Mouse (Mus musculus): ENCODE measurements at regions not wholly inside any gene's neighbourhood (a gene's known extent, or its start where the extent isn't known, plus 50 kb on each side); places are given as distances from the start of the nearest gene placed in this dataset.

GRCm38 (mm10) chr9:112826592-112826991 lies 590.9 kb upstream of the Arpp21 start:
- no peaks in the 10 kb centered on the region for H3K36me3 ChIP-seq (ENCODE audit: control insufficient read depth, insufficient read depth, low read length)
- no peak overlapping the region for H3K27ac ChIP-seq (ENCODE audit: low read length)
- H3K9me3 ChIP-seq (ENCODE audit: control insufficient read depth, low read depth, low read length): no peaks in the 10 kb centered on the region
- no peak for ATAC-seq (ENCODE audit: insufficient number of reproducible peaks, insufficient read depth, low FRiP score, low read depth)
- 26% methylated on average over 5 of the region's 5 CpGs for WGBS
- no peaks in the 10 kb centered on the region for H3K4me1 ChIP-seq (ENCODE audit: control insufficient read depth, insufficient read depth, low read length)
- H3K9ac ChIP-seq (replicated peaks; ENCODE audit: low read depth, low read length): no peak overlapping the region
- no peaks in the 10 kb centered on the region for H3K27me3 ChIP-seq (ENCODE audit: control insufficient read depth, insufficient read depth, low read length)
- no peak overlapping the region for H3K4me2 ChIP-seq (replicated peaks; ENCODE audit: low read depth, low read length)
- no peak overlapping the region for H3K4me3 ChIP-seq (ENCODE audit: low read depth, low read length)

DNA sequence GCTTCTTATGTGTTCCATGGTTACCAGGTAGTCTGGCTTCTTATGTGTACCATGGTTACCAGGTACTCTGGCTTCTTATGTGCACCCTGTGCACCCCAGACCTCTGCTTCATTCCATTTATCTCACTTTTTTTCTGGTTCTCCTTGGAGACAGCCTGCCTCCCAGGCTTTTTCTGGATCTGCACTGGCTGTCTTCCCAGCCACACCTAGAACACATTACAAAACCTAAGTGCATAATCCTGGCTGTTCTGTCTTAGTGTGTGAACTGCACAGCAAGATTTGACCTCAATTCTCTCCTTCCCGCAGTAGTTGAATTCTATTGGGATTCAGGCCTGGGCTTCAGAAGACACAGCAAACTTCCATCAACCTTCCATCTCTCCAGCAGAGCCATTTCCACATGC lies 586.2 kb upstream of the Arpp21 start:
- no peaks in the 10 kb centered on the region for H3K36me3 ChIP-seq (ENCODE audit: control insufficient read depth, insufficient read depth, low read length)
- H3K4me2 ChIP-seq (replicated peaks; ENCODE audit: low read depth, low read length): no peak overlapping the region
- H3K9me3 ChIP-seq (ENCODE audit: control insufficient read depth, low read depth, low read length): no peaks in the 10 kb centered on the region
- ATAC-seq (ENCODE audit: insufficient number of reproducible peaks, insufficient read depth, low FRiP score, low read depth): no peak
- no peaks in the 10 kb centered on the region for H3K4me1 ChIP-seq (ENCODE audit: control insufficient read depth, insufficient read depth, low read length)
- H3K9ac ChIP-seq (replicated peaks; ENCODE audit: low read depth, low read length): no peak overlapping the region
- H3K27me3 ChIP-seq (ENCODE audit: control insufficient read depth, insufficient read depth, low read length): no peaks in the 10 kb centered on the region
- H3K27ac ChIP-seq (ENCODE audit: low read length): no peak overlapping the region
- no peak overlapping the region for H3K4me3 ChIP-seq (ENCODE audit: low read depth, low read length)
- WGBS: 84% methylated on average over 1 of the region's 1 CpGs

- Histone ChIP-seq H3K4me3 (ENCODE audit: low read depth, low read length) (no peak overlapping the region), H3K4me2 (replicated peaks; ENCODE audit: low read depth, low read length) (no peak overlapping the region), H3K9me3 (ENCODE audit: control insufficient read depth, low read depth, low read length) (no peaks in the 10 kb centered on the region), H3K9ac (replicated peaks; ENCODE audit: low read depth, low read length) (no peak overlapping the region), H3K27ac (ENCODE audit: low read length) (no peak overlapping the region), H3K4me1 (ENCODE audit: control insufficient read depth, insufficient read depth, low read length) (no peaks in the 10 kb centered on the region), H3K36me3 (ENCODE audit: control insufficient read depth, insufficient read depth, low read length) (no peaks in the 10 kb centered on the region), H3K27me3 (ENCODE audit: control insufficient read depth, insufficient read depth, low read length) (no peaks in the 10 kb centered on the region)
- WGBS: 32% methylated on average over 1 of the region's 1 CpGs
- no peak for ATAC-seq (ENCODE audit: insufficient number of reproducible peaks, insufficient read depth, low FRiP score, low read depth)
Observed at GRCm38 (mm10) chr9:112811946-112812345, 576.2 kb upstream of the Arpp21 start.

- 82% methylated on average over 2 of the region's 2 CpGs for WGBS
- ATAC-seq (ENCODE audit: insufficient number of reproducible peaks, insufficient read depth, low FRiP score, low read depth): no peak
Observed at GRCm38 (mm10) chr9:112799583-112800220, 564.0 kb upstream of the Arpp21 start.

GRCm38 (mm10) chr9:112793537-112793936 lies 557.8 kb upstream of the Arpp21 start:
- Histone ChIP-seq H3K4me3 (ENCODE audit: low read depth, low read length) (no peak overlapping the region), H3K4me2 (replicated peaks; ENCODE audit: low read depth, low read length) (no peak overlapping the region), H3K27me3 (ENCODE audit: control insufficient read depth, insufficient read depth, low read length) (no peaks in the 10 kb centered on the region), H3K4me1 (ENCODE audit: control insufficient read depth, insufficient read depth, low read length) (no peaks in the 10 kb centered on the region), H3K9me3 (ENCODE audit: control insufficient read depth, low read depth, low read length) (no peaks in the 10 kb centered on the region), H3K27ac (ENCODE audit: low read length) (no peak overlapping the region), H3K9ac (replicated peaks; ENCODE audit: low read depth, low read length) (no peak overlapping the region), H3K36me3 (ENCODE audit: control insufficient read depth, insufficient read depth, low read length) (no peaks in the 10 kb centered on the region)
- WGBS: 64% methylated on average over 2 of the region's 2 CpGs
- no peak for ATAC-seq (ENCODE audit: insufficient number of reproducible peaks, insufficient read depth, low FRiP score, low read depth)

More at GRCm38 (mm10) chr9:112799583-112800220, 564.0 kb upstream of the Arpp21 start:
- no peaks in the 10 kb centered on the region for H3K27me3 ChIP-seq (ENCODE audit: control insufficient read depth, insufficient read depth, low read length)
- H3K4me1 ChIP-seq (ENCODE audit: control insufficient read depth, insufficient read depth, low read length): no peaks in the 10 kb centered on the region
- no peak overlapping the region for H3K27ac ChIP-seq (ENCODE audit: low read length)
- no peak overlapping the region for H3K4me2 ChIP-seq (replicated peaks; ENCODE audit: low read depth, low read length)
- no peak overlapping the region for H3K4me3 ChIP-seq (ENCODE audit: low read depth, low read length)
- no peaks in the 10 kb centered on the region for H3K36me3 ChIP-seq (ENCODE audit: control insufficient read depth, insufficient read depth, low read length)
- H3K9ac ChIP-seq (replicated peaks; ENCODE audit: low read depth, low read length): no peak overlapping the region
- no peaks in the 10 kb centered on the region for H3K9me3 ChIP-seq (ENCODE audit: control insufficient read depth, low read depth, low read length)

GRCm38 (mm10) chr9:112771981-112772380 lies 536.2 kb upstream of the Arpp21 start:
- no peak overlapping the region for H3K4me3 ChIP-seq (ENCODE audit: low read depth, low read length)
- H3K4me2 ChIP-seq (replicated peaks; ENCODE audit: low read depth, low read length): no peak overlapping the region
- H3K36me3 ChIP-seq (ENCODE audit: control insufficient read depth, insufficient read depth, low read length): no peaks in the 10 kb centered on the region
- WGBS: 79% methylated on average over 3 of the region's 3 CpGs
- no peak for ATAC-seq (ENCODE audit: insufficient number of reproducible peaks, insufficient read depth, low FRiP score, low read depth)
- no peaks in the 10 kb centered on the region for H3K4me1 ChIP-seq (ENCODE audit: control insufficient read depth, insufficient read depth, low read length)
- no peaks in the 10 kb centered on the region for H3K9me3 ChIP-seq (ENCODE audit: control insufficient read depth, low read depth, low read length)
- H3K9ac ChIP-seq (replicated peaks; ENCODE audit: low read depth, low read length): no peak overlapping the region
- H3K27ac ChIP-seq (ENCODE audit: low read length): no peak overlapping the region
- no peaks in the 10 kb centered on the region for H3K27me3 ChIP-seq (ENCODE audit: control insufficient read depth, insufficient read depth, low read length)

DNA sequence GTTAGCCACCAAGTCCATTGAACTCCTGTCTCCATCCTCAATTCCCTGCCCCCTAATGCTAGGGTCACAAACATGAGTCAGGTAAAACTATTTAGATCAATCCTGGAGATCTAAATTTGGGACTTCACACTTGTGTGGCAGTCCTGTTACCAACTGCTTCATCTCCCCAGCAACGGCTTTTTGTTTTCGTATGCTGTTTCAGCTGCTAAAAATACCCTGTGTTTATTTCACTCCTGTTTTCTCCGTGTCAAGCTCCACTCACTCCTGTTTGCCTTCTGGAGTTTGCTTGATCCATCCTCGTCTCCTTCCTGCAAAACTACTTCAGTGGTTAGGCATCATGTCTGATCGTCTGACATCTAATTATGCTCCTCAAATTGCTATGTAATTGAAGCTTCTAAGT lies 508.9 kb upstream of the Arpp21 start:
- H3K27ac ChIP-seq (ENCODE audit: low read length): no peak overlapping the region
- H3K9me3 ChIP-seq (ENCODE audit: control insufficient read depth, low read depth, low read length): no peaks in the 10 kb centered on the region
- H3K4me2 ChIP-seq (replicated peaks; ENCODE audit: low read depth, low read length): no peak overlapping the region
- H3K36me3 ChIP-seq (ENCODE audit: control insufficient read depth, insufficient read depth, low read length): no peaks in the 10 kb centered on the region
- no peak overlapping the region for H3K4me3 ChIP-seq (ENCODE audit: low read depth, low read length)
- 61% methylated on average over 5 of the region's 5 CpGs for WGBS
- no peaks in the 10 kb centered on the region for H3K27me3 ChIP-seq (ENCODE audit: control insufficient read depth, insufficient read depth, low read length)
- no peaks in the 10 kb centered on the region for H3K4me1 ChIP-seq (ENCODE audit: control insufficient read depth, insufficient read depth, low read length)
- no peak overlapping the region for H3K9ac ChIP-seq (replicated peaks; ENCODE audit: low read depth, low read length)
- no peak for ATAC-seq (ENCODE audit: insufficient number of reproducible peaks, insufficient read depth, low FRiP score, low read depth)

DNA sequence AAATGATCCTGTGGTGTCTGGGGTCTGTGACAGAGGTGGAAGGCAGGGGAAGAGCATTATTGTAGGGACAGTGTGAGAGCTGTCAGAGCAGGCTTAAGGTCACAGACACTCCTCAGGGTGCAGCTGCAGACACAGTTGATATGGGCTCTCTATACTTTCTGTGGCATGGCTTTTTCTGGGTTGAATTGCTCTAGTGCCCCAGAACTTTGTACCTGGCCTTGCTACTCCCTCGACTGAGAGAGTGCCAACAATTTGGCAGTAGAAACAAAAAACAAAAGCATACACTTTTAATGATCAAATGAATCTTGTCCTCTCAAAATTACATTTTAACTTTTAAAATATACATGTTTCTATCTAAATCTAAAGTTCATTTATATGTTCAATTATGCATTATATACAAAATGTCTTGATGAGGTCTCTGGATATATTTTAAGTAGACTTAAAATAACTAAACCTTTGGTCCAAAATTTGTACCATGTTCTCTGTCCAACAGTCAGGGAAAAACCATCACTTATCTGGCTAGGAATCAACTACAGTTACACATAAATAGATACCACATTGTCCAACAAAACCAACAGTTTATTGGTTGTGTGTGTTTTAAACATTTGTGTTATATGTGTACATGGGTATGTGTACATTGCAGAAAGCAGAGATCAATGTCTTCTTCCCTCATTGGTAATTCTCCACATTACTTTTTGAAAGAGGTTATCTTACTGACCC lies 508.3 kb upstream of the Arpp21 start:
- no peak overlapping the region for H3K4me2 ChIP-seq (replicated peaks; ENCODE audit: low read depth, low read length)
- no peaks in the 10 kb centered on the region for H3K36me3 ChIP-seq (ENCODE audit: control insufficient read depth, insufficient read depth, low read length)
- 50% methylated on average over 1 of the region's 1 CpGs for WGBS
- H3K4me1 ChIP-seq (ENCODE audit: control insufficient read depth, insufficient read depth, low read length): no peaks in the 10 kb centered on the region
- no peaks in the 10 kb centered on the region for H3K9me3 ChIP-seq (ENCODE audit: control insufficient read depth, low read depth, low read length)
- H3K27me3 ChIP-seq (ENCODE audit: control insufficient read depth, insufficient read depth, low read length): no peaks in the 10 kb centered on the region
- H3K4me3 ChIP-seq (ENCODE audit: low read depth, low read length): no peak overlapping the region
- ATAC-seq (ENCODE audit: insufficient number of reproducible peaks, insufficient read depth, low FRiP score, low read depth): no peak
- no peak overlapping the region for H3K27ac ChIP-seq (ENCODE audit: low read length)
- H3K9ac ChIP-seq (replicated peaks; ENCODE audit: low read depth, low read length): no peak overlapping the region

DNA sequence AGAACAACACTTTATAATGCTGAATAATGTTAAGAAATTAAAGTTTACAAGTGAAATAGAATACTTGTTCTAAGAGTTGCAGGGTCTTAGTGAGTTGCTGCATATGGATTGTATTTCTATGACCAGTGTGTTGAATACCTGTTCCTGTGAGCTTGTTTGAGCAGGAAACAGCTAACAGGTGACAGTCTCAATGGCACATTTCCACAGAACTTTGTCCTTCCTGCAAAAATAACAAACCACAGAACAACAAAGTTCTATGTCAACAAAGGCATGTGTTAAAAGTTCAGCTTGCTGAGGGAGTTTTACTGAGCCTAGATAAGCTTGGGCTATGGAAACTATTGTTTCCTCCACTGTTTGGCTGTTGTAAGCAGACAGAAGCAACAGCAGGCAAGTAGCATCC lies 500.0 kb upstream of the Arpp21 start:
- Histone ChIP-seq H3K36me3 (ENCODE audit: control insufficient read depth, insufficient read depth, low read length) (no peaks in the 10 kb centered on the region), H3K9me3 (ENCODE audit: control insufficient read depth, low read depth, low read length) (no peaks in the 10 kb centered on the region), H3K4me1 (ENCODE audit: control insufficient read depth, insufficient read depth, low read length) (no peaks in the 10 kb centered on the region), H3K27me3 (ENCODE audit: control insufficient read depth, insufficient read depth, low read length) (no peaks in the 10 kb centered on the region), H3K4me3 (ENCODE audit: low read depth, low read length) (no peak overlapping the region), H3K4me2 (replicated peaks; ENCODE audit: low read depth, low read length) (no peak overlapping the region), H3K27ac (ENCODE audit: low read length) (no peak overlapping the region), H3K9ac (replicated peaks; ENCODE audit: low read depth, low read length) (no peak overlapping the region)
- ATAC-seq (ENCODE audit: insufficient number of reproducible peaks, insufficient read depth, low FRiP score, low read depth): no peak
